Mouse (Mus musculus) myocyte (in vitro differentiated cells): ENCODE measurements around the gene Vamp9.

ENCODE experiments used
- CEBPB ChIP-seq: IDR thresholded peaks from 2 replicates; pipeline ENCODE4 v1.6.1; 2011; ENCODE audit warnings: mild to moderate bottlenecking, moderate library complexity; ENCODE audit not compliant: poor library complexity, insufficient read depth, severe bottlenecking
- E2F4 ChIP-seq: IDR thresholded peaks from one replicate; pipeline ENCODE4 v1.6.1; 2011; ENCODE audit warnings: mild to moderate bottlenecking, control low read depth, moderate library complexity; ENCODE audit not compliant: insufficient read depth
- MAX ChIP-seq: IDR thresholded peaks from one replicate; pipeline ENCODE4 v1.6.1; 2011; ENCODE audit warnings: low read depth, mild to moderate bottlenecking, control low read depth
- MYOD1 ChIP-seq, 3 experiments: IDR thresholded peaks; one replicate each; pipeline ENCODE4 v1.6.1; 2011; ENCODE audit warnings: control low read depth in 2 of 3, low read depth in 2 of 3, mild to moderate bottlenecking in 2 of 3, moderate library complexity in 1 of 3; ENCODE audit not compliant: insufficient read length in 2 of 3, control insufficient read depth in 1 of 3
- MYOG ChIP-seq, 3 experiments: IDR thresholded peaks; one replicate each; pipeline ENCODE4 v1.6.1; 2011; ENCODE audit warnings: control low read depth in 2 of 3, low read depth in 2 of 3, mild to moderate bottlenecking in 2 of 3; ENCODE audit not compliant: insufficient read length in 2 of 3, control insufficient read depth in 1 of 3, insufficient read depth in 1 of 3
- POLR2A ChIP-seq: IDR thresholded peaks from one replicate; pipeline ENCODE4 v1.6.1; 2011; ENCODE audit warnings: low read depth, mild to moderate bottlenecking, control low read depth, moderate library complexity; ENCODE audit not compliant: insufficient read length
- POLR2AphosphoS2 ChIP-seq: IDR thresholded peaks from one replicate; pipeline ENCODE4 v1.6.1; 2011; ENCODE audit warnings: low read depth, control low read depth; ENCODE audit not compliant: insufficient read length
- REST ChIP-seq: IDR thresholded peaks from one replicate; pipeline ENCODE4 v1.6.1; 2011; ENCODE audit warnings: mild to moderate bottlenecking, control low read depth, moderate library complexity; ENCODE audit not compliant: insufficient read depth, insufficient read length
- SRF ChIP-seq: IDR thresholded peaks from one replicate; pipeline ENCODE4 v1.6.1; 2011; ENCODE audit warnings: low read depth; ENCODE audit not compliant: control insufficient read depth, insufficient read length
- TCF12 ChIP-seq: IDR thresholded peaks from one replicate; pipeline ENCODE4 v1.6.1; 2011; ENCODE audit warnings: mild to moderate bottlenecking, control low read depth; ENCODE audit not compliant: poor library complexity, insufficient read depth, severe bottlenecking
- TCF3 ChIP-seq: IDR thresholded peaks from one replicate; pipeline ENCODE4 v1.6.1; 2011; ENCODE audit warnings: low read depth, control low read depth; ENCODE audit not compliant: insufficient read length
- USF1 ChIP-seq: IDR thresholded peaks from one replicate; pipeline ENCODE4 v1.6.1; 2011; ENCODE audit warnings: low read depth, mild to moderate bottlenecking, control low read depth, moderate library complexity

GRCm38 (mm10) chr5:99958666-99959065, 52.6 kb downstream of the Vamp9 start:
- TF ChIP-seq POLR2A (no peak), TCF12 (no peak), CEBPB (no peak), E2F4 (no peak), SRF (no peak), USF1 (no peak), MAX (no peak), TCF3 (no peak), POLR2AphosphoS2 (no peak), MYOG (IDR thresholded peaks at IDR 0.05; ENCODE audit: control insufficient read depth in 1 of 3, insufficient read depth in 1 of 3, insufficient read length in 2 of 3, low read depth in 2 of 3) (no peak), MYOD1 (IDR thresholded peaks at IDR 0.05; ENCODE audit: control insufficient read depth in 1 of 3, insufficient read length in 2 of 3, low read depth in 2 of 3) (no peak), REST (no peak)
